Mouse (Mus musculus): ENCODE results near the gene Cd207. TPM values are rescaled to one million over a fixed set of nuclear protein-coding genes. Genes with fewer than 3 reads are reported as not detected.

Cd207 gene
- polyA plus RNA-seq, 1 experiment from 2014 or later = 1.3 TPM

- H3K27ac ChIP-seq (ENCODE audit: low read length) = no peak overlapping the region
- no peaks in the 10 kb centered on the region for H3K27me3 ChIP-seq (ENCODE audit: control insufficient read depth, insufficient read depth, low read depth, low read length)
- 48% methylated on average over 17 of the region's 17 CpGs for WGBS (ENCODE audit: insufficient replicate concordance)
- H3K4me2 ChIP-seq (ENCODE audit: low read depth, low read length) = no peak overlapping the region
- H3K4me3 ChIP-seq (ENCODE audit: low read depth, low read length) = no peak overlapping the region
- no peaks in the 10 kb centered on the region for H3K4me1 ChIP-seq (ENCODE audit: control insufficient read depth, low read depth, low read length)
- H3K9me3 ChIP-seq (replicated peaks; ENCODE audit: control insufficient read depth, low read length) = no peaks in the 10 kb centered on the region
- no peak overlapping the region for H3K9ac ChIP-seq (ENCODE audit: low read depth, low read length)
- ATAC-seq (ENCODE audit: low read depth) = no peak
- H3K36me3 ChIP-seq (ENCODE audit: control insufficient read depth, insufficient read depth) = no peaks in the 10 kb centered on the region
These were observed 50.9 kb downstream of the Cd207 start for GRCm38 (mm10) chr6:83626781-83627180.

Other genes with a start within 250 kb of the Cd207 start
- gene Tet3, start 218.8 kb downstream of the Cd207 start, polyA plus RNA-seq (2015; fragmentation: Nextera tagmentation; extraction: Ambion mirVana) = 9.3 and 13.7 TPM in 2 replicates
- 24.1 and 24.3 TPM in 2 replicates for gene Dguok, start 170.9 kb downstream of the Cd207 start, polyA plus RNA-seq (2015; fragmentation: Nextera tagmentation; extraction: Ambion mirVana)
- 3.8 and 9.8 TPM in 2 replicates for gene Actg2, start 141.6 kb downstream of the Cd207 start, polyA plus RNA-seq (2015; fragmentation: Nextera tagmentation; extraction: Ambion mirVana)
- gene Stambp, start 105.1 kb downstream of the Cd207 start, polyA plus RNA-seq (2015; fragmentation: Nextera tagmentation; extraction: Ambion mirVana) = 9.6 TPM in 2 replicates
- gene Clec4f, start 21.7 kb downstream of the Cd207 start, polyA plus RNA-seq (2015; fragmentation: Nextera tagmentation; extraction: Ambion mirVana) = 17.8 and 20.6 TPM in 2 replicates
- not detected in 2 replicates for gene Vax2, start 33.4 kb upstream of the Cd207 start, polyA plus RNA-seq (2015; fragmentation: Nextera tagmentation; extraction: Ambion mirVana)
- not detected in 2 replicates for gene Atp6v1b1, start 65.1 kb upstream of the Cd207 start, polyA plus RNA-seq (2015; fragmentation: Nextera tagmentation; extraction: Ambion mirVana)
- gene Ankrd53, start 84.8 kb upstream of the Cd207 start, polyA plus RNA-seq (2015; fragmentation: Nextera tagmentation; extraction: Ambion mirVana) = not detected in 2 replicates
- gene Tex261, start 98.0 kb upstream of the Cd207 start, polyA plus RNA-seq (2015; fragmentation: Nextera tagmentation; extraction: Ambion mirVana) = 39.2 and 42.0 TPM in 2 replicates
- 18.8 and 20.1 TPM in 2 replicates for gene Nagk, start 117.1 kb upstream of the Cd207 start, polyA plus RNA-seq (2015; fragmentation: Nextera tagmentation; extraction: Ambion mirVana)
- 3.5 and 4.2 TPM in 2 replicates for gene Paip2b, start 153.9 kb upstream of the Cd207 start, polyA plus RNA-seq (2015; fragmentation: Nextera tagmentation; extraction: Ambion mirVana)
- gene Zfp638, start 189.3 kb upstream of the Cd207 start, polyA plus RNA-seq (2015; fragmentation: Nextera tagmentation; extraction: Ambion mirVana) = 14.5 and 15.1 TPM in 2 replicates